Comparison of ENCODE assay signal across 8 mouse cellular contexts in the genomic region with DNA sequence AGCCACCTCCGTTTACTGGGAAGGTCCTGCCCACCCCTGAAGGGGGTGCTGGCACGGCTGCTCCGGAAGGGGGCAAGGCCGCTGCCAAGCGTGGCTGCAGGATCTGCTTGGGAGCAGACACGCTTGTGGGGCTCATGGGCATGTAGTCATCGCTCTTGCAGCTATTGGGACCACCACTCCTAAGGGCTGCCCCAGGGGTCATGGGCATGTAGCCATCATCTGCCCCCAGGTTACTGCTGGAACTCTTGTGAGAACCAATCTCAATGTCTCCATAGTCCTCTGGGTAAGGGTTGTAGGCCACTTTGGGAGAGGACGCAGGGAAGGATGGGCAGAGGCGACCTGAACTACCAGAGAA. TPM values are rescaled to one million over a fixed set of nuclear protein-coding genes. Genes with fewer than 3 reads are reported as not detected.
DNase-seq lines count a peak whose midpoint lies in the region; ATAC-seq and TF ChIP-seq lines count a peak whose summit lies in the region.

No protein-coding gene starts in this region.

- peaks cover 27% of the 10 kb centered on the region for H3K36me3 ChIP-seq in limb, embryonic 13.5 days
- no peaks in the 10 kb centered on the region for H3K36me3 ChIP-seq in stomach, embryonic 15.5 days

- peaks cover 17% of the 10 kb centered on the region for H3K4me1 ChIP-seq in cerebellum, adult 2 months (ENCODE audit: control insufficient read depth, insufficient read depth, low read length)
- peaks cover 73% of the 10 kb centered on the region for H3K4me1 ChIP-seq in limb, embryonic 13.5 days
- peaks cover 56% of the 10 kb centered on the region for H3K4me1 ChIP-seq in stomach, embryonic 15.5 days

- no peak for TF ChIP-seq CTCF in cerebellum, adult 2 months (IDR thresholded peaks at IDR 0.05; ENCODE audit: borderline replicate concordance, insufficient read depth, low read depth, low read length)

- 0 out of 2 replicates have a peak overlapping the region, but pooled peaks have one; percentile 19 for H3K27ac ChIP-seq in cerebellum, adult 2 months (ENCODE audit: insufficient read depth, low read length)
- no peak overlapping the region for H3K27ac ChIP-seq in limb, embryonic 13.5 days
- H3K27ac ChIP-seq in stomach, embryonic 15.5 days: no peak overlapping the region

- no peaks in the 10 kb centered on the region for H3K9me3 ChIP-seq in limb, embryonic 13.5 days
- H3K9me3 ChIP-seq in stomach, embryonic 15.5 days: no peaks in the 10 kb centered on the region

- peak overlapping the region; percentile 98 for H3K4me2 ChIP-seq in limb, embryonic 13.5 days (replicated peaks)
- peak overlapping the region; percentile 93 for H3K4me2 ChIP-seq in stomach, embryonic 15.5 days

- 28% methylated on average over 9 of the region's 9 CpGs for WGBS in cerebellum, adult 2 months
- WGBS in limb, embryonic 13.5 days: 88% methylated on average over 9 of the region's 9 CpGs
- 90% methylated on average over 9 of the region's 9 CpGs for WGBS in stomach, embryonic 15.5 days

- TF ChIP-seq POLR2A in cerebellum, adult 2 months (IDR thresholded peaks at IDR 0.05; ENCODE audit: borderline replicate concordance, insufficient read depth, low read length): no peak

- H3K4me3 ChIP-seq in cerebellum, adult 2 months (replicated peaks; ENCODE audit: insufficient read depth, low read depth, low read length): peak overlapping the region; percentile 92
- peak overlapping the region; percentile 86 for H3K4me3 ChIP-seq in limb, embryonic 13.5 days
- H3K4me3 ChIP-seq in stomach, embryonic 15.5 days (replicated peaks): peak overlapping the region; percentile 74

- no peak for ATAC-seq in limb, embryonic 13.5 days (ENCODE audit: low FRiP score, low read depth)
- ATAC-seq in stomach, embryonic 15.5 days (ENCODE audit: insufficient read depth, low FRiP score, low read depth): no peak

- H3K27me3 ChIP-seq in cerebellum, adult 2 months (ENCODE audit: control insufficient read depth, insufficient read depth, low read length): no peaks in the 10 kb centered on the region
- H3K27me3 ChIP-seq in limb, embryonic 13.5 days: no peaks in the 10 kb centered on the region
- H3K27me3 ChIP-seq in stomach, embryonic 15.5 days (replicated peaks): no peaks in the 10 kb centered on the region

- peak overlapping the region; percentile 92 for H3K9ac ChIP-seq in limb, embryonic 13.5 days
- 0 out of 2 replicates have a peak overlapping the region, but pooled peaks have one; percentile 21 for H3K9ac ChIP-seq in stomach, embryonic 15.5 days

- peak in 1 of 2 experiments; percentile 44 for DNase-seq in cerebellum, adult 2 months
- DNase-seq in cerebellum, postnatal 4 days (ENCODE audit: low spot score in 2 of 2): no peak
- peak; percentile 12 for DNase-seq in thymus, postnatal 14 days
- no peak for DNase-seq in thymus, adult 18-20 months
- DNase-seq in urinary bladder, postnatal 25 days (ENCODE audit: low spot score): no peak
- no peak for DNase-seq in urinary bladder, adult 18-20 months (ENCODE audit: low spot score in 2 of 2)

RNA-seq across cellular contexts. Expression of gene Irs2, which starts 2.0 kb away (rescaled TPM):
- polyA plus RNA-seq in cerebellum, adult 2 months (2012; rRNA removed): 26.2 and 27.3 TPM in 2 replicates
- polyA plus RNA-seq in limb, embryonic 13.5 days (2015; fragmentation: Nextera tagmentation; extraction: Ambion mirVana): 7.9 and 8.6 TPM in 2 replicates
- polyA plus RNA-seq in stomach, embryonic 15.5 days (2015; fragmentation: Nextera tagmentation; extraction: Ambion mirVana): 7.1 and 7.2 TPM in 2 replicates
